Mouse (Mus musculus): ENCODE data around the gene Slc25a17.

Gene Slc25a17

DNA sequence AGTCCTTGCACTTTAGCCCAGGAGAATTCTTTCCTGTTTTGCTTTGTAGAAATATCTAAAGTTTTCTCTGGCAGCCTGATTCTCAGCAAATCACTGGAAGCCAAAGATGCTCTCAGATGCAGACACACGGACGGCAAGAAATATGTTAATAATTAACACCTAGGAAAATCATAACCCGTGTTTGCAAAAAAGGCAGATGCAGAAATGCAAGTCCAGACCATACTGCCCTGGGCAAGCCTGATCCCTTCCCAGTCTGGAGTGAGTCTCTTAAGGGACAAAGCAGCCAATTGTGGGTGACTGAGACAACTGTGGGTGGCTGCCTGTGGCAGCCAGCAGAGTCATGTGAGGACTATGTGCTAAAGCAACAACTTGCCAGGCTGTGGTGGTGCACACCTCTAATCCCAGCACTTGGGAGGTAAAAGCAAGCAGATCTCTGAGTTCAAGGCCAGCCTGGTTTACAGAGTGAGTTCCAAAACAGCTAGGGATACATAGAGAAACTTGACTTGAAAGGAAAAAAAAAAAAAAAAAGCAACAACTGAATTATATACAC is 60.0 kb downstream of the Slc25a17 start:
- peak; percentile 6 for DNase-seq

DNA sequence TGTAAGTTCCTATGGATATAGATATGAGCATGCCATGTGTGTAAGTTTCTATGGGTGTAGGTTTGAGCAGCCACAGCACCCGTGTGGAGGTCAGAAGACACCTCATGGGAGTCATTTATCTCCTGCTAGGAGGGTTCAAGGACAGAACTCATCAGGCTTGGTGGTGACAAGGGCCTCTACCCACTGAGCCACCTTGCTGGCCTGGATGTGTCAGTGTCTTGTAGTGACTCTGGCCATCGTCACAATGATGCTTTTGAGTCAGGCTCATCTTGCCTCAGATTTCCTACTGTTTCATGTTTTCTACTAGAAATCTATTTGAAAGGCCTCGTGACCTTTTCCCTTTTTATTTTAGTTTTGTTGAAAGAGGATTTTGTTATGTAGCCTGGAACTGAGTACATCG is 61.1 kb downstream of the Slc25a17 start:
- no peak for DNase-seq

DNA sequence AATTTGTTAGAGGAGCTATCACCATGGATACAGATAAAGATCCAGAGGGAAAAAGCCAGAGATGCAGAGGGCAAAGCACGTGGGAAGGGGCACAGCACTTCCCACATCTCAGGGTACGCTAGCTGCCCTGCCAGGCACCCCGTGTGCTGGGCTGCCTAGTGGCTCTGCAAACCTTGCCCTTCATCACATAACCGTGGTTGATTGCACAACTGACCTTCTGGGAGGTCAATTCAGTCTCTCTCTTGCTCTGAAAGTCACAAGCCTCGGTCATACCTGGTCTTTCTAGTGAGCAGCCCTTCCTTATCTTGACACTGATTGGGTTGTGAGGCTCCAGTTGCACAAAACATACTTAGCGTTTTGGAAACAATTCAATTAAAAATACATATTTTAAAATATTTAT is 62.4 kb downstream of the Slc25a17 start:
- no peak for DNase-seq

DNA sequence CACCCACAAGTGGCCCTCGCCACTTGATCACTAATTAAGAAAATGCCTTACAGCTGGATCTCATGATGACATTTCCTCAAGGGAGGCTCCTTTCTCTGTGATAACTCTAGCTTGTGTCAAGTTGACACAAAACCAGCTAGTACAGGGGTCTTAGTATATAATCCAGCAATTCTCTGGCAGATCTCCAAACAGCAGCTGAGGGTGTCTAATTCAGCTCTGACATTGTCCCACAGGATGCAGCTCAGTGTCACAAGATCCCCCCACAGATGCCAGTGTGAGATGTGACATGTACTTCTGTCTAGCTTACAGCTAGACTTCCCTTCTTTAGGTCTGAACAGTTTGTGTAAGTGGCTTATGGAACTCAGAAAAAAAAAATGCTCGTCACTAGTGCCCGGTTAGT is 63.1 kb downstream of the Slc25a17 start:
- no peak for DNase-seq

DNA sequence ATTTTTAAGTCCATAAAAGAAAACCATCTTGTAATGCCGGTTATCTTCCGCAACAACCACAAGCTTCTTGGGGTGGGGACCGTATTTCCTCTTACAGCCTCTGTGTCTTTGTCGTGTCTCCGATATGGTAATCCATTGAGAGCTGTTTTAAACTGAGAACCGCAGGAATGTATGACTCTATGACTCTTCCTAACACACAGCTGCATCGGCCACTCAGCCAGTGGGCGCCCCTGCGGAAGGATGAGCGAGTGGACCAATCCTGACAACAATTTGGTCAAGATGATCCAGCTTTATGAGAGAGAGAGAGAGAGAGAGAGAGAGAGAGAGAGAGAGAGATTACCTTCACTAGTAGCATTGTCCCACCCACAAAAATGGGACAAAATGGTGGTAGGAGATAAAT is 65.7 kb downstream of the Slc25a17 start:
- DNase-seq, result no peak

DNA sequence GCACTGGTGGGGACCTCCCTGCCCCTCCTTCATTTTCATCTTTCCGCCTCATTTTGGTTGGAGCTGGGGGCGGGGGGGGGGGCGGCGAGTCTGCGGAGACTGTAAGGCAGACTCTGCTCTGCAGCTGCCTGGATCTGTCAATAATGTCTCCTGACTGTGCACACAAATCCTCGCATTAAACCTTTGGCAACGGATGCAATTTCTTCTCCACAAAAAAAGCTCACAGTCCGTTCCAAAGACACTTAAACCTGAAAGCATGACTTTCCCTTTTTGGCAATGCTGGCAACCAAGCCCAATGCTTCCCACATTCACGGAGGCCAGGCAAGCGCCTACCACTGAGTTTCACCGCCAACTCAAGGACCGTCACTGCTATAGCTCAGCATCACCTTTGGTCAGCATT is 66.2 kb downstream of the Slc25a17 start:
- no peak for DNase-seq

DNA sequence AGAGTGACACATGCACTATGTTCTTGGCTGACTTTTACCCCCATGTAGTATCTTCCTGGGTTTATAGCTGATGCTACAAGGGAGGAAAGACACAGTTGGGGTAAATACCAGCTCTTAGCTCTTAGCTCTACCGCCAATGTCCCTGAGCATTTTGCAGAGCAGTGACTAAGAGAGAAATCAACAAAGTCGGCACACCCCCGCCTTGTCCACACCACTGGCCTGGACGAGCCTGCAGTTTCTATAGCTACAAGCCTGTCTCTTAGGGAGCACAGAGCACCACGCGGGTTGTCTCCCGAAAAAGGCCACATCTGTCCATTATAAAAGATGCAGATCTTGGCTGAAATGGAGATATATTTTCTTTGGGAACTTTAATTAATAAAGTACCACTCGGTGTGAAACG is 69.9 kb downstream of the Slc25a17 start:
- no peak for DNase-seq

DNA sequence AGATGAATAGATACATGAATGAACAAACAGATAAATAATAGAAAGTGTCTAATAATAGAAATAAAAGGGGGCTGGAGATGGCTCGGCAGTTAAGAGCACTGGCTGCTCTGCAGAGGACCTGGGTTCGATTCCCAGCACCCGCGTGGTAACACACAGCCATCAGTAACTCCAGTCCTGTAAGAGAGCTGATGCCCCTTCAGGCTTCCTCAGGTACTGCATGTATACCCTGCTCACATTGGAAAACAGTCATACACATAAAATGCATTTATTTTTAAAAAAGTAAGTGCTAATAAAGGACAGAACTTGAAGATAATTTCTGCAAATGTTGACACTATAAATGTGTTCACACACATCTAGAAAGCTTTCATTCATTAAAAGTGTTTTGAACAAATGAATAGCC is 70.4 kb downstream of the Slc25a17 start:
- peak; percentile 20 for DNase-seq

DNA sequence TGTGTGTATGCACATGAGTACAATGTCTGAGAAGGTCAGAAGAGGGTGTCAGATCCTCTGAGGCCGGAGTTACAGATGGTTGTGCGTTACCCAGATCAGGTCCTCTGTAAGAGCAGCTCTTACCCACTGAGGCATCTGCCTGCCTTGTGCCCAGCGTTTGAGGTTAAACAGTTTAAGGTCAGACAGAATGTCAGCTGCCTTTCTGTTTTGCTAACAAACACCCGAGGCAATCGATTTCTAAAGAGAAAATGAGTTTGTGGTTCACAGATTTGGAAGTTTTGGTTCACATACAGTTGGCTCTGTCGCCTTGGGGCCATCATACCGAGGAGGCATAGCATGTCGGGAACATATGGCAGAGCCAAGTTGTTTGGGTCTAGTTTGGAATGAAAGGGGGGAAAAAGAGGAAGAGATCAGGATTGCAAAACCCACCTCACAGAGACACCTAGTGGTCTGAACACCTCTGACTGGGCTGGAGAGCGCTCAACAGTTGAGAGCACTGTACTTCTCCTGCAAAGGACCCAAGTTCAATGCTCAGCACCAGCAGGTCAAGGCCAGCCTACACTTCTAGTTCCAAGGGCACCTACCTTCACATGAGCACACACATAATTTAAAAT is 76.4 kb downstream of the Slc25a17 start:
- no peak for DNase-seq

DNA sequence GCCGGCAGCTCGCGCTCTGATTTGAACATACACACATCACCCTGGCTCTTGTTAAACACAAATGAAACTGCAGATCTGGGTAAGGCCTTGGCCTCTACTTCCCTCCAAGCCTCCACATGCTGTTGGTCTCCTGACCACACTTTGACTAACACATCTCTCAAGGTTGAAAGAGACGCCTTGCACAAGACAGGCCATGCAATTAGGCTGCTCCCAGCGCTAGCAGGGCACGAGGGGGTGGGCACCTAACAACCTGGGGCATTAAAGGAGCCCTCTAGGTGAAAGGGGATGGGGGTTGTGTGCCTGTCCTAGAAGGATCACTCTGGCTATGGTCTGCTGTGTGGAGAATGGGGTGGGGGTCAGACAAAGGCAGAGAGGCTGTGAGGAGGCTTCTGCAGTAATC is 81.9 kb downstream of the Slc25a17 start:
- no peak for DNase-seq

DNA sequence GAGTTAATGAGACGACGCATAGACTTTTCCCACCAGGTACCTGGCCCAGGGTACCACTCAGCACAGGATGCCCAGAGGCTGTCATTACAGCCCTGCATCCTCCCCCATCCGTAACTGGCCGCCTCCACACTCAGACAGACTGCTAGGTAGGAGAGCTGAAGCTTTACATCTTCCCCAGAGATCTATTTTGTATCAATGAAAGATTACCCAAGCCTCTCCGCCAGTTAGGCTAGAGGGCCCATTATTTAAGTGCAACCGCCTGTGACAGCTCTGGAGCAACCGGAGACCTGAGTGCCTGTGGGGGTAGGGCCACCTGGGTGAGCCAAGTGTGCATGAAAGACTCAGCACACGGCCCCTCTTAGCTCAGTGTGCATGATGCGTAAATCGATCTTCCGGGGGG is 82.7 kb downstream of the Slc25a17 start:
- DNase-seq, result no peak

DNA sequence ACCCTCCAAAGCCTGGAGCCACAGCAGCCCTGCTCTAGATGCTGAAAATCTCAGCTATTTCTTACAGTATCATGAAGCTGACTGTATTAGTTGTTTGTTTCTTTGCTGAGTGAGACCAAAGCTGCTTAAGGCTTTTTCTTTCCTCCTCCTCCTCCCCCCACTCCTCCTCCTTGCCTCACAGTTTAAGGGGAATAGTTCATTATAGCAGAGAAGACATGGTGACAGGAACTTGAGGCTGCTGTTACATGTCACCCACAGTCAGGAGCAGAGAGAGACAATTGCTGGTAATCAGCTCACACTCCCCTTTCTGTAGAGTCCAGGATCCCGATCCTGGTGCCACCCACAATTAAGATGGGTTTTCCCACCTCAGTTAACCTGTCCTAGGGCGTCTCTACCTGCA is 87.3 kb downstream of the Slc25a17 start:
- no peak for DNase-seq

DNA sequence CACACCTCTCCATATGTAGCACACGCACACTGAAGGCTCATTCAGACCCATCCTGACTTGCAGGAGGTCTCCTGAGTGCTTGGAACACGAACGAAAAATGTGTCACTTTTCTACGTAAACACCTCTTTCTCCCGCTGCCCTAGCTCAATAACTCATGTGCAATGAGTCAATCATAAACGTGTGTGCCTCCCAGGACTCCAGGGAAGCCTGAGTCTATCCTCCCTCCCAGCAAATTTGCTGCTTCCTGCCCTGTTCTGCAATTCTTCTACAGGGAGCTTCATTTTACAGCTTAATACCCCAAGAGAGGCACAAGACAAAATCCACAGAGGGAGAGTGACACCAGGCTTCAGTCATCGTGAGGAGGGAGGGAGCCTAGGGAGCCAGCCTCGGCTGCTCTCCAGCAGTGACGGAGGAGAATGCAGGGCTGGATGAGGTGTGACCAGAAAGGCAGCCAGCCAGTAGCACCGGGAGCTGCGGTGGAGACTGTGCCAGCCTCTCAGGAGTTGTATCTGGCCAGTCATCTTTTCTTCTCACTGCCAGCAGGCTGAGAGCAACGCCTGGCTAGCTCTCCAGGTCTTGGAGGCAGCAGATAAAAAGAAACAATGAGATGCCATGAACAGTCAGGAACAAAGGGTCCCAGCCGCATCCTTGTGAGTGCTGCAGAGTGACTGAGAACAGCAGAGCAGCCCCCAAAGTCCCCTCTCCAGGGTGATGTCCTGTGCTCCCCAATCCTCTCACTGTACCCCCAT is 88.1 kb downstream of the Slc25a17 start:
- DNase-seq, result no peak

Measured in thymus, postnatal 25 days (tissue).